Mouse (Mus musculus) megakaryocyte, embryonic 14.5 days (primary cell): ENCODE data around the gene Mmp23.

Experiments used
- FLI1 ChIP-seq: IDR thresholded peaks from 2 replicates; pipeline ENCODE4 v1.6.1; 2012; ENCODE audit warnings: low read length, inconsistent platforms, mixed read lengths
- GATA1 ChIP-seq: IDR thresholded peaks from 3 replicates; pipeline ENCODE4 v1.6.1; 2012; ENCODE audit warnings: mixed read lengths, low read length, inconsistent platforms, borderline replicate concordance

DNA sequence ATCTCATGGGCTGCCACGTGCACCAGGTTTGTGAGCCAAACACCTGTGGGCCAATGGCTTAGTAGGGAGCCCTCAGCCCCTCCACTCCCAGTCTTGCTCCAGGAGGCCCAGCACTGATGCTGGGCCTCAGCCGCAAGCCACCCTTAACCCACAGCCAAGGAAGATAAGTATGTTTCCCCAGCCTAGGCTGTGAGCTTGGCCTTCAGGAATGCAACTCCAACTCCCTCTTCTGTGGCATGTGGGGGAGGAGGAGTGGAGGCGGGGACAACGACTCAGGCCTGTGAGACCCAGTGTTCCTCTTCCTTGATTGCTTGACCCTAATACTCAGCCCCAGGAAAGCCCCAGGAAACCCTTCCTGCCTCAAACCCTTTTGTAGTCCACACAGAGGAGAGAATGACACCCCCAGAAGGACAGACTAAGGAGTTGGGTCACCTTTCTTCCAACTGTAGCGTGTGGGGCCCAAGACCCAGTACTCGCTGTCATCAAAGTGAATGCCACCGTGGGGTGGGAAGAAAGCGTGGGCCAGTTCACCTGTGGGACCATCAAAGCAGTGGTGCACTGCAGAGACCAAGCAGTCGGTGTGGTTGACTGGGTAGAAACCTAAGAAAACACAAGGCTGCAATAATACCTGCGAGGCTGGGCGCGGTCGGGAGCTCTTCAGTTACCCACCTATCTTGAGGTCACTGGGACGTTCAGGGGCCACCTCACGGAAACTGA, 1.5 kb downstream of the Mmp23 start:
- TF ChIP-seq GATA1 (no peak), FLI1 (no peak)
